Mouse (Mus musculus) spleen, adult 2 months (tissue): ENCODE data around the gene Ubxn10.

ENCODE experiments used
- CTCF ChIP-seq: fragments of 200-500 bp; IDR thresholded peaks from 2 replicates; pipeline ENCODE4 v1.5.1; 2011; ENCODE audit warnings: mild to moderate bottlenecking, inconsistent platforms; ENCODE audit not compliant: insufficient read depth, insufficient read length, insufficient replicate concordance; ENCODE audit errors: extremely low read depth
- POLR2A ChIP-seq: fragments of 200-500 bp; IDR thresholded peaks from 2 replicates; pipeline ENCODE4 v1.6.1; 2011; ENCODE audit warnings: low read depth, low read length, inconsistent platforms

DNA sequence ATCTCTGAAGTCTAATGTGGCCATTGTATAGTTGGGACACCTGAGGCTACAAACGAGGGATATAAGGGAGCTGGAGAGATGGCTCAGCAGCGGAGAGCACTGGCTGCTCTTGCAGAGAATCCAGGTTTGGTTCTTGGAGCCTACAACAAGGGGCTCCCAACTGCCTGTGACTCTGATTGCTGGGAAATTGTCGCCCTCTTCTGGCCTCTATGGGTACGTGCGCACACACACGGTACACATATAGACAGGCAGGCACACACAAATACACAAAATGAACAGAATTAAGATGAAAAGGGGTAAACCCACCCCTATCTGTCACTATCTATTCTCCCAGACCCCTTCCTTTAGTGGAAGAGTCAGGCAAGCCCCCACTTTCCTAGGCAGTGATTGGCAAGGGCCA is 15.6 kb upstream of the Ubxn10 start:
- TF ChIP-seq CTCF (no peak), POLR2A (no peak)
